Mouse (Mus musculus) ovary, adult 18-20 months (tissue): ENCODE results near the gene Hnf4a.
"Not testable (repeated sequence)": the region's sequence is repeated elsewhere in the genome, so short reads cannot be mapped to it uniquely, and the experiment has no call there.

ENCODE experiments used
- DNase-seq: peaks from one replicate; pipeline ENCODE4 v3.0.0; 2022; ENCODE audit warnings: low spot score, mixed read lengths

Gene Hnf4a

DNA sequence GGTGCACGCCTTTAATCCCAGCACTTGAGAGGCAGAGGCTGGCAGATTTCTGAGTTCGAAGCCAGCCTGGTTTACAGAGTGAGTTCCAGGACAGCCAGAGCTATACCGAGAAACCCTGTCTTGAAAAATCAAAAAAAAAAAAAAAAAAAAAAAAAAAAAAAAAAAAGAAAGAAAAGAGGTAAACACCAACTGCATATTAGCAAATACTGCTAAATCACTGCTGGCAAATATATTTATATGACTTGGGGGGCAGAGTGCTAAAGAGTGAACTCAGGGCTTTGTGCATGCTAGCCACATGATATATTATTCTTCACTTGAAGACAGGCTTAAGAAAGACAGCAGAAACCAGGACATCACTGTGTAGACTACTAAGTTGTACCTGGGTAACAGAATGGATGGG lies 114.8 kb downstream of the Hnf4a start:
- DNase-seq = not testable (repeated sequence)
